Mouse (Mus musculus) heart, embryonic 11.5 days (tissue): ENCODE measurements around the gene Slc37a2. TPM values are rescaled to one million over a fixed set of nuclear protein-coding genes. Genes with fewer than 3 reads are reported as not detected.
A peak's percentile ranks its signal among the peaks of the same experiment; 100 is the strongest.

Experiments
- ATAC-seq: fragments of 200-750 bp; cut with Nextera tagmentation; replicated peaks from 2 replicates; pipeline ENCODE4 v1.8.0; 2017; ENCODE audit warnings: moderate library complexity; ENCODE audit not compliant: insufficient number of reproducible peaks, low FRiP score, low TSS enrichment
- H3K27ac ChIP-seq: fragments of 300-500 bp; sonication (generic); 2 replicates; pipeline ENCODE4 v1.5.1; 2014; ENCODE audit warnings: mild to moderate bottlenecking, low read depth, low read length
- H3K27me3 ChIP-seq: fragments of 300-500 bp; sonication (generic); 2 replicates; pipeline ENCODE4 v1.6.1; 2014; ENCODE audit warnings: mild to moderate bottlenecking, low read length, mixed read lengths; ENCODE audit not compliant: control insufficient read depth, insufficient read depth
- H3K36me3 ChIP-seq: fragments of 300-500 bp; sonication (generic); 2 replicates; pipeline ENCODE4 v1.6.1; 2014; ENCODE audit warnings: mild to moderate bottlenecking, low read length, moderate library complexity, mixed read lengths; ENCODE audit not compliant: control insufficient read depth, insufficient read depth
- H3K4me1 ChIP-seq: fragments of 300-500 bp; sonication (generic); 2 replicates; pipeline ENCODE4 v1.6.1; 2014; ENCODE audit warnings: low read length; ENCODE audit not compliant: control insufficient read depth, insufficient read depth
- H3K4me2 ChIP-seq: fragments of 300-500 bp; sonication (generic); 2 replicates; pipeline ENCODE4 v1.6.1; 2014; ENCODE audit warnings: mild to moderate bottlenecking, moderate library complexity
- H3K4me3 ChIP-seq: fragments of 300-500 bp; sonication (generic); 2 replicates; pipeline ENCODE4 v1.5.1; 2014; ENCODE audit warnings: low read depth, low read length
- H3K9ac ChIP-seq: fragments of 300-500 bp; sonication (generic); 2 replicates; pipeline ENCODE4 v1.6.1; 2014; ENCODE audit warnings: mild to moderate bottlenecking, low read depth, low read length, moderate library complexity
- H3K9me3 ChIP-seq: fragments of 300-500 bp; sonication (generic); replicated peaks from 2 replicates; pipeline ENCODE4 v1.6.1; 2016; ENCODE audit warnings: low read length; ENCODE audit not compliant: control insufficient read depth
- WGBS: fragments of 180-500 bp; shearing (Covaris S2); extraction: QIAGEN DNeasy Blood & Tissue Kit; methylation state at CpG from one replicate; pipeline ENCODE4 v1.1.7; 2014; ENCODE audit not compliant: insufficient replicate concordance; 5-methylcytosine and 5-hydroxymethylcytosine counted together
- polyA plus RNA-seq: library from polyadenylated mRNA; unstranded; fragments of >200 nt; fragmentation: Nextera tagmentation; extraction: Ambion mirVana; gene quantifications from 2 replicates; pipeline ENCODE4 v1.2.1, GENCODE M21; 2014

Gene Slc37a2
- polyA plus RNA-seq, 1 experiment from 2014 or later: 0.94 TPM

DNA sequence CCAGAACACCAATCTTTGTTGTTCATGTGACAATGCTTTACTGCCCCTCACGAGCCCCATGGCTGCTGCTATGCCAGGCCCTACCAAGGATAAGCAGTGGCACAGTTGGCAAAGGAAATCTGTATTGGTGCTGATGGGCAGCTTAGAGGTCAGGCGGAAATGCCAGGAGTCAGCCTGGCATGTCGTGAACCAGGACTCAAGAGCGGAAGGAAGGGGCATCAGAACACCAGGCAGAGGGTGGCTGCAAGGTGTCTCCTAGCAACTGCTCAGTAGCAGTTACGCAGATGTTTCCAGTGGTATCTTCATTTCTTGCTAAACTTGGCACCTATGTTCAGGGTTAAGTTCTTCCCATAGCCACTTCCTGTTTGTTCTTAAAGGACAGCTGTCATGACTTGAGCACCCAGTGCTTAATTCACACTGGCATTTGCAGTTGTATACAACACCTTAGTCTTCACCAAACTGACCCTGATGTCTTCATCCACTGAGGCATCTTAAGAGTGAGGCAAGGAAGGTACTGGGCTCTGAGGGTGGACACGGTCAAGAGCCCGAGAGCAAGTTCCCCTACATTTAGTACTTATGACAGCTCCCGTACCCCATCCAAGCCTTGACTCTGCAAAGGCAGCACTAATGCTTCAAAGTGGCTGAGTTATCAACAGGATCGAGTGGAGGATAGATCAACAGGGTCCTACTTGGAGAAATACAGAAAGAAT is 24.9 kb downstream of the Slc37a2 start:
- H3K27ac ChIP-seq: no peak overlapping the region
- no peaks in the 10 kb centered on the region for H3K9me3 ChIP-seq
- ATAC-seq: no peak
- no peak overlapping the region for H3K4me2 ChIP-seq
- H3K4me3 ChIP-seq: no peak overlapping the region
- peaks cover 6% of the 10 kb centered on the region; the same call in 1 of the 2 replicates for H3K4me1 ChIP-seq
- H3K27me3 ChIP-seq: no peaks in the 10 kb centered on the region
- H3K9ac ChIP-seq: no peak overlapping the region
- 85% methylated on average over 9 of the region's 9 CpGs for WGBS
- no peaks in the 10 kb centered on the region for H3K36me3 ChIP-seq

DNA sequence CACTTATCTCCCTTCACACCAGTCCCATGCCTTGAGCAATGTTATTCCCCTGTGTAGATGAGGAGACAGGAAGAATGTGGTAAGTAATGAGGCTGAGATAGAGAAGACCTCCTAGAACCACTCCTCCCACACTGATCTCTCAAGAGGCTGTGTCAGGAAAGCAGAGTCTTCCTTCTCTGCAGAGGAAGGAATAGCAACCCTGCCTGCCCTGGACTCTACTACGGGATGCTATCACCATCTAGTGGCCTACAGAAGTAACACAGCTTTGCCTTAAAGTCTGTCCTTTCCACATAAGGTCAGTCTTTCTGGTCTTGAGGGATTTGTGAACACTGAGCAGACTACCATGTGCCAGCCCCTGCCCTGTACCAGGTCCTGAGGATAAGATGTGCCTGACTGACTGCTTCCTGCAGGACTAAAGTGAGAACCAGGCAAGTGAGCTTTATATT is 25.6 kb downstream of the Slc37a2 start:
- Histone ChIP-seq H3K27ac (no peak overlapping the region), H3K4me2 (no peak overlapping the region), H3K4me1 (peaks cover 6% of the 10 kb centered on the region; the same call in 1 of the 2 replicates), H3K9me3 (no peaks in the 10 kb centered on the region), H3K4me3 (no peak overlapping the region), H3K27me3 (no peaks in the 10 kb centered on the region), H3K9ac (no peak overlapping the region), H3K36me3 (no peaks in the 10 kb centered on the region)
- WGBS: 0% methylated on average over 1 of the region's 1 CpGs
- peak; percentile 66 for ATAC-seq

DNA sequence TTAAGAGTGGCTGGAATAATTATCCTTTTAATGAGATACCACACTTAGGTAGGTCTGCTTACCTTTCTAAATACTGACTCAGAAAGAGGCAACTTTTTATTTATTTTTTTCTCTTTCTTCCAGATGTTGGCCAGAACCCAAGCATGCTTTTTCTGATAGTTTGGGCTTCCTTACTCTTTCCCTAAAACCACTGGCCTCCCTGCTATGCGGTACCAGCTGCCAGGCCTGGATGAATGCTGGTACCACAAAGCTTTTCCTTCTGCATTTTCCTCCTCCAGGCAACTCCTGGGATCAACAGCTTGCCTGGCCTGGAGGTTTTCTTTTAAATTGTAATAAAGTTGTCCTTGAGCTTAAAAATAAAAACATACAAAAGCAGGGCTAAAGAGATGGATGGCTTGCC is 30.0 kb downstream of the Slc37a2 start:
- Histone ChIP-seq H3K36me3 (no peaks in the 10 kb centered on the region), H3K9ac (no peak overlapping the region), H3K4me3 (no peak overlapping the region), H3K27ac (no peak overlapping the region), H3K4me1 (peaks cover 8% of the 10 kb centered on the region; the same call in 1 of the 2 replicates), H3K4me2 (no peak overlapping the region), H3K27me3 (no peaks in the 10 kb centered on the region), H3K9me3 (no peaks in the 10 kb centered on the region)
- ATAC-seq: no peak
- 76% methylated on average over 1 of the region's 1 CpGs for WGBS

DNA sequence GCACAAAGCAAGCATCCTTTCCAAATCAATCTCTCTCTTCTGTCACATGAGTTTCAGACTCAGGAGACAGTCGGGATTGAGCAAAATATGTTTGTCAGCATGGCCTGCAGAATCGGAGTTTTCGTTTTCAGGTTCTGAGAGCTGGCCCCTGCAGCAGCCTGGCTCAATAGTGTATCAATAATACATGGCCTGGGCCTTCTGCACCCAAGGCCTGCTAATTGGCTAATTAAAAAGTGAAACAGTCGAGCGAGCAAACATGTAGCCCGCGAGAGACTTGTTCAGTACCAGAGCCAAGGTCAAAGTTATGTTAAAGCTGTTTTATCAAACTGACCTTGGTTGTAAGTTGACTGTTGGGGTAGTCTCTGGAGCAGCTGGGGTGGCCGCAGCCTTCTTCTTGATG is 34.8 kb downstream of the Slc37a2 start:
- Histone ChIP-seq H3K4me1 (0 out of 2 replicates have a peak, but pooled peaks cover 2% of the 10 kb centered on the region), H3K27ac (no peak overlapping the region), H3K4me3 (no peak overlapping the region), H3K9ac (no peak overlapping the region), H3K9me3 (no peaks in the 10 kb centered on the region), H3K27me3 (no peaks in the 10 kb centered on the region), H3K4me2 (no peak overlapping the region), H3K36me3 (no peaks in the 10 kb centered on the region)
- ATAC-seq: no peak
- 88% methylated on average over 8 of the region's 8 CpGs for WGBS

DNA sequence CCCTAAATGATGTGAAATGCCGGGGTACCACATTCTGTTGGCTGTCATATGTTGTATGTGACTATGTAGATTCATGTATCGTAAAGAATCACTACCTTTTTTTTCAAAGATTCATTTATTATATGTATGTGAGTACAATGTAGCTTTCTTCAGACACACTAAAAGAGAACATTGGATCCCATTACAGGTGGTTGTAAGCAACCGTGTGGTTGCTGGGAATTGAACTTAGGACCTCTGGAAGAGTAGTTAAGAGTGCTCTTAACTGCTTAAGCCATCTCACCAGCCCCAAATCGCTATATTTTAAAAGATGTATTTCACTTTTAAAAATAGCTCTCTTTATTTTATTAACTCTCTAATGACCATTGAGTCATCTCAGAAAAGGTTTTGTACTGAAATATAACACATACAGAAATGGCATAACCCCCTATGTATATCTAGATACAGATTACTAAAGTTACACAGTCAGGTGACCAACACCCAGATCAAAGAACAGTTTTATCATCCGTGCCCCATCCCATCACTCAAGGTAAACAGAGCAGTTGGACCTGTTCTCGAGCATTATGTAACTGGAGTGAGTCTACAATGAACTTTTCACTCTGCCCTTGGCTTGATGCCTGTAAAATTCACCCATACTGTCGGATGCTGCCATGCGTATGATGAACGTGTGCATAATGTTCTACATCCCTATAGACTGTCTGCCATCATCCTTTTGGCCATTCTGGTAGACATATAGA is 41.0 kb downstream of the Slc37a2 start:
- H3K4me2 ChIP-seq: no peak overlapping the region
- ATAC-seq: no peak
- H3K9ac ChIP-seq: no peak overlapping the region
- H3K36me3 ChIP-seq: no peaks in the 10 kb centered on the region
- H3K27ac ChIP-seq: no peak overlapping the region
- no peak overlapping the region for H3K4me3 ChIP-seq
- H3K9me3 ChIP-seq: no peaks in the 10 kb centered on the region
- WGBS: 85% methylated on average over 9 of the region's 9 CpGs
- H3K4me1 ChIP-seq: no peaks in the 10 kb centered on the region
- H3K27me3 ChIP-seq: no peaks in the 10 kb centered on the region

DNA sequence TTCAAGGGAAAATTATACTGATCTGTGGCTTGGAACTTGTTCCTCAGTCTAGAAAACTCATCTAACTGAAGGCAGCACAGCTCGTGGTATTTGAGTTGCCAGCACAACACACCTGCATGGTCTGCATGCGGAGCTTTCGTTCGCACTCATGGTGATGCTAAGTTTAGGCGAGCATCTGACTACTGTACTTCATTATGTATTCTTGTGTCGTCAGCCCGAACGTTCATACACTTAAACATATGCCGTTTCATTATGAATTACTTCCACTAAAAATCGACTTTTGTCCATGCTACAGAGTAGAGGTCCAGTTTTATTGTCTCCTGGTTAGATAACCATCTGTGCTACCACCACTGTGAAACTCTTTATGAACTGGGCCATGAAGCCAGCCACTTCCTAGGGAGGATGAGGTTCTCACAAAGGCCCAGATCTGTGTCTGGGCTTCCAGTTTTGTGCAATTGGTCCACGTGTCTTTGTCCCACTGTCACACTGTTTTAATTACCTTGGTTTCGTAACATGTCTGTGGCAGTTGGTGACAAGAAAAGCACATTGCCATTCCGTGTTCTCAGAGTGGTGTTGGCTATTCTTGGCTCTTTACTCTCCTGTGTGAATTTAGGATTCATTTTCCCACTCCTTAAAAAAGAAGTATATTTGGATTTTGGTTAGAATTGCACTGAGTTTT is 42.3 kb downstream of the Slc37a2 start:
- Histone ChIP-seq H3K36me3 (no peaks in the 10 kb centered on the region), H3K27me3 (no peaks in the 10 kb centered on the region), H3K4me2 (no peak overlapping the region), H3K9me3 (no peaks in the 10 kb centered on the region), H3K27ac (no peak overlapping the region), H3K9ac (no peak overlapping the region), H3K4me3 (no peak overlapping the region), H3K4me1 (peaks cover 3% of the 10 kb centered on the region; the same call in 1 of the 2 replicates)
- WGBS: 84% methylated on average over 13 of the region's 13 CpGs
- no peak for ATAC-seq

DNA sequence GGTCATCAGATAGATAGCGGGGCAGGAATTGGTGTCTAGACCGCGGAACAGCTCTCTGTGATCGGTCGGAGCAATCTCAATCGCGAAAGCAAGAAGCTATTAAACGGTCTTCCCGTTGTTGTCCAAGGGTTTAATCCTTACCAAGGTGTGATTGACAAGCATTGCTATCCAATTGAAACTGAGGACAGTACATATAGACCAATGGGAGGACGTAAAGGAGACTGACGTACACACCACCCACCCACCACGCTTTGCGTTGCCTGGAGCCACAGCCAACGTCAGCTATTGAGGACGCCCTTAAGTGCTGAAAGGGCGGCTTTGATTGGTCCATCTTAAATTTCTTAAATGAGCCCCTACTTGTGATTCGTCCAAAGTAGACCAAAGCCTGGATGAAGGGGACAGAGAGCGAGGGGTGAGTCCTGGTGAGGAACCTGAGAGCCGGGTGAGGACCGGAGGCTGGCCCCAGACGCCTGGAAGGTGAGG is 47.6 kb downstream of the Slc37a2 start, which contains the start of gene Tmem218:
Gene Tmem218 (plus strand): TSS at position 295 of the 483 bp plus-strand sequence.
- ATAC-seq: peak; percentile 100

DNA sequence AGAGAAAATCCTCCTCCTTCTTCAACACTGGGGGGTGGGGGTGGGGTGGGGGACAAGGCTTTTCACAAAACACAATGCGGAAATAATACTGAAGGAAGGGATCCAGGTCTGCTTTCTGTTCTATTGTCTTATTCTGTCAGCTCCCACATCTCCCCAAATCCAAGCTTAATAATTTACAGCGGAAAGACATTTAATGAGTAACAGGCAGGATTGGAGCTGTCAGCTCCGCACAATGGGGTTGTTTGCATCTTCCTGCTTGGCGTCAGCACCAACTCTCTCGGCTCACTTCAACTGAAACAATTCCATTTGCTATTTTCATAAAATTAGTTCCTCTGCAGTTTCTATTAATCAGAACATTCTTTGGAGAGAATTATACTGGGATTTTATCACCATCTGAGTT is 51.7 kb downstream of the Slc37a2 start:
- no peak for ATAC-seq
- Histone ChIP-seq H3K4me2 (no peak overlapping the region), H3K27me3 (no peaks in the 10 kb centered on the region), H3K27ac (no peak overlapping the region), H3K4me1 (peaks cover 7% of the 10 kb centered on the region), H3K4me3 (no peak overlapping the region), H3K36me3 (no peaks in the 10 kb centered on the region), H3K9me3 (no peaks in the 10 kb centered on the region), H3K9ac (no peak overlapping the region)
- 74% methylated on average over 5 of the region's 5 CpGs for WGBS

More for the DNA sequence above, 47.6 kb downstream of the Slc37a2 start, which contains the start of gene Tmem218:
- Histone ChIP-seq H3K4me3 (peak within 1 kb of the TSS; percentile 70), H3K36me3 (no peaks in the 10 kb centered on the region), H3K4me2 (peak within 1 kb of the TSS; percentile 78), H3K9me3 (no peaks in the 10 kb centered on the region), H3K27ac (peak within 1 kb of the TSS; percentile 69; the same call in 1 of the 2 replicates), H3K27me3 (no peaks in the 10 kb centered on the region), H3K4me1 (peaks cover 7% of the 10 kb centered on the region), H3K9ac (peak within 1 kb of the TSS; percentile 83)
- WGBS: under 1% methylated on average over 21 of the region's 21 CpGs
